Mouse (Mus musculus) midbrain, embryonic 13.5 days (tissue): ENCODE measurements at regions not wholly inside any gene's neighbourhood (a gene's known extent, or its start where the extent isn't known, plus 50 kb on each side); places are given as distances from the start of the nearest gene placed in this dataset.

Experiments
- ATAC-seq: fragments of 200-750 bp; cut with Nextera tagmentation; 2 replicates; pipeline ENCODE4 v1.8.0; 2017; ENCODE audit warnings: mild to moderate bottlenecking, moderate TSS enrichment, moderate library complexity
- H3K27ac ChIP-seq: fragments of 300-500 bp; sonication (generic); 2 replicates; pipeline ENCODE4 v1.5.1; 2015; ENCODE audit warnings: inconsistent platforms, mild to moderate bottlenecking, moderate library complexity
- H3K27me3 ChIP-seq: fragments of 300-500 bp; sonication (generic); 2 replicates; pipeline ENCODE4 v1.6.1; 2015; ENCODE audit warnings: mild to moderate bottlenecking, inconsistent platforms
- H3K36me3 ChIP-seq: fragments of 300-500 bp; sonication (generic); 2 replicates; pipeline ENCODE4 v1.6.1; 2015; ENCODE audit warnings: mild to moderate bottlenecking, inconsistent platforms
- H3K4me1 ChIP-seq: fragments of 300-500 bp; sonication (generic); replicated peaks from 2 replicates; pipeline ENCODE4 v1.6.1; 2015; ENCODE audit warnings: inconsistent platforms
- H3K4me2 ChIP-seq: fragments of 300-500 bp; sonication (generic); replicated peaks from 2 replicates; pipeline ENCODE4 v1.6.1; 2015; ENCODE audit warnings: moderate library complexity, mild to moderate bottlenecking, inconsistent platforms
- H3K4me3 ChIP-seq: fragments of 300-500 bp; sonication (generic); replicated peaks from 2 replicates; pipeline ENCODE4 v1.5.1; 2015; ENCODE audit warnings: mild to moderate bottlenecking, inconsistent platforms
- H3K9ac ChIP-seq: fragments of 300-500 bp; sonication (generic); replicated peaks from 2 replicates; pipeline ENCODE4 v1.6.1; 2015; ENCODE audit warnings: mild to moderate bottlenecking, inconsistent platforms
- H3K9me3 ChIP-seq: fragments of 300-500 bp; sonication (generic); 2 replicates; pipeline ENCODE4 v1.6.1; 2016; ENCODE audit warnings: mild to moderate bottlenecking, inconsistent platforms
- WGBS: fragments of 180-500 bp; shearing (Covaris S2); methylation state at CpG from one replicate; pipeline ENCODE4 v1.1.7; 2015; 5-methylcytosine and 5-hydroxymethylcytosine counted together

DNA sequence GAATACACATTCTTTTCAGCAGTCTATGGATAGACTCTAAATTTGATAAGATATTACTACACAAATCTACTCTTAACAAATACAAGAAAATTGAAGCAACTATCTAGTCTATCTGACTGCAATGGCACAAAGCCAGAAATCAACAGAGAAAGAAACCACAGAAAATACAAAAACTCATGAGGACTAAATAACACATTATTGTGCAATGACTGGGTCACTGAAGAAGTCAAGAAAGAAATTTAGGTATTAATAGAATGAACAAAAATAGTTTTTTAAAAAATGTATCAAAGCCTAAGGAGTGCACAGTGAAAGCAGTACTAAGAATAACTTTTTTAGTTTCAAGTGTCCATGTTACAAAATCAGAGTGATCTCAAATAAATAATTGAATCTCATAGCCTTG lies 202.2 kb downstream of the Mylk4 start:
- Histone ChIP-seq H3K4me3 (no peak overlapping the region), H3K27ac (no peak overlapping the region), H3K27me3 (no peaks in the 10 kb centered on the region), H3K9ac (no peak overlapping the region), H3K4me2 (no peak overlapping the region), H3K4me1 (no peaks in the 10 kb centered on the region), H3K36me3 (no peaks in the 10 kb centered on the region), H3K9me3 (no peaks in the 10 kb centered on the region)
- ATAC-seq: no peak

DNA sequence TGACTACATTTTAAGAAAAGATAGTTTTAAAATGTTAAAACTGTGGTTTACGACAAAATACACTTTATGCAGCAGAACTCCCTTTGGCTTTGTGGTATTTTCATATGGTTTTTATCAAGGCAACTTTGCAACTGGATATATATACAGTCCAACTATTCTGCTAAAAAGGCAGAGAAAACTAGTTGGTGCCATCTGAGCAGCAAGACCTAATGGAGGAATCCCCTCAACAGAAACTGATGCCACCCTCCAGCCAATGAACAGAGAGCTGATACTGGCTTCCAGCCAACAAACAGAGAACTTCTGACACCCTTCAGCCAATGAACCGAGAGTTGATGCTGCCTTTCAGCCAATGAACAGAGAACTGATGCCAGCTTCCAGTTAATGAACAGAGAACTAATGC lies 215.9 kb downstream of the Mylk4 start:
- Histone ChIP-seq H3K4me2 (no peak overlapping the region), H3K36me3 (no peaks in the 10 kb centered on the region), H3K27ac (no peak overlapping the region), H3K9ac (no peak overlapping the region), H3K4me3 (no peak overlapping the region), H3K4me1 (no peaks in the 10 kb centered on the region), H3K9me3 (no peaks in the 10 kb centered on the region), H3K27me3 (no peaks in the 10 kb centered on the region)
- ATAC-seq: no peak
- WGBS: 91% methylated on average over 2 of the region's 2 CpGs

DNA sequence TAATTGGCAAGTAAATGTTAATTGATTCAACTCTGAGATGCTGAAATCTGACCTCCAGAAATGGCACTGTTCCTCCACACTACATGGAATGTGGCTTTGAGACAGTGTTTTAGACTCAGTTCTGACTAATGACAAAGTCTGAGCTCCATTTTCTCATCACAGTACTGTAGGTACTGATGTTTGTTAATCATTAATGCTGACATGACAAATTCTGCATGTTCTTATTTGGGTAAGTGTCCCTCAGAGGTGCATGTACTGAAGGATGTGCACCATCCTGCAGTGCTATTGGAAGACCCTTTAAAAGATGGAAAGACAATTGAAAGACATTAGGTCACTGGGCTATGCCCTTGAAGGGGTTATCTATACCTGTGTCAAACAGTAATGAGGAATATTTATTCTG lies 222.1 kb upstream of the Gmds start:
- Histone ChIP-seq H3K27ac (no peak overlapping the region), H3K36me3 (no peaks in the 10 kb centered on the region), H3K9me3 (no peaks in the 10 kb centered on the region), H3K4me2 (no peak overlapping the region), H3K9ac (no peak overlapping the region), H3K4me1 (no peaks in the 10 kb centered on the region), H3K27me3 (no peaks in the 10 kb centered on the region), H3K4me3 (no peak overlapping the region)
- ATAC-seq: no peak

DNA sequence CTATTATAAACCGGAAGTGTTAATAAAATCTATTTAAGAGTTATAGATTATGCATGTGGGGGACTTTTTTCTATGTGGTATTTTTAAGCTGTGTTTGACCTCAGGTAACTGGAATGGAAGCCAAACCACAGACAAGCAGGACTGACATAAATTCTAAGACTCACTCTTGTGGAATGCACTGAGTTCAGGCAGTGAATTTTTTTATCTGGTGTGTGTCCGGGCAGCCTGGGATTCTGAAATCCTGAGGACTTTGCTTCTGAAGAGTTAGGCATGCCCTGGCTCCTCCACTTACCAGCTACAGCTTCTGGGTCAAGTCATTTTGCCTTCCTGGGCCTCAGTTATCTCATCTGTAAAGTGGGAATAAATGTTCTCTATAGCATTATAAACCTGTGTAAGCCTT lies 217.9 kb upstream of the Gmds start:
- H3K27me3 ChIP-seq: no peaks in the 10 kb centered on the region
- no peaks in the 10 kb centered on the region for H3K36me3 ChIP-seq
- no peak overlapping the region for H3K9ac ChIP-seq
- H3K27ac ChIP-seq: no peak overlapping the region
- no peaks in the 10 kb centered on the region for H3K4me1 ChIP-seq
- H3K4me3 ChIP-seq: no peak overlapping the region
- H3K4me2 ChIP-seq: no peak overlapping the region
- no peaks in the 10 kb centered on the region for H3K9me3 ChIP-seq
- no peak for ATAC-seq
- WGBS: 96% methylated on average over 2 of the region's 2 CpGs

DNA sequence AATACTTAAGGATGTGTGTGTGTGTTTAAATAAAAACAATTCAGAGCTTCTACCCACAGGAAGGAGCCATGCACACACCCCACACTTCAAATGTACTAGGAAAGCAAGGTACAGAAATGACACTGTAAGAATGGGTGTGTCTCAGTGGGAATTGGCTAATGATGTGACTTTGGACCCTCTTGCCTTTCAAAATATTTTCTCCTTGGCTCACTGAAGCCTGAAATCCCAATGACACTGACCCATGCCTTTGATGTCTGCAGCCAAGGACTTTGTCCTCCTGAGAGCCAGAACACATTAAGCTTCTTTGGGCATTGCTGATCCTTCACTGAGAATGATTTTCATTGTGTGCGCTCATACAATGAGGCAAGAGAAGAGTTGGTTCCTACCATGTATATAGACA lies 216.5 kb upstream of the Gmds start:
- WGBS: 91% methylated on average over 1 of the region's 1 CpGs
- no peaks in the 10 kb centered on the region for H3K4me1 ChIP-seq
- no peak overlapping the region for H3K27ac ChIP-seq
- no peaks in the 10 kb centered on the region for H3K36me3 ChIP-seq
- H3K9ac ChIP-seq: no peak overlapping the region
- H3K4me2 ChIP-seq: no peak overlapping the region
- no peak for ATAC-seq
- H3K27me3 ChIP-seq: no peaks in the 10 kb centered on the region
- no peaks in the 10 kb centered on the region for H3K9me3 ChIP-seq
- no peak overlapping the region for H3K4me3 ChIP-seq

DNA sequence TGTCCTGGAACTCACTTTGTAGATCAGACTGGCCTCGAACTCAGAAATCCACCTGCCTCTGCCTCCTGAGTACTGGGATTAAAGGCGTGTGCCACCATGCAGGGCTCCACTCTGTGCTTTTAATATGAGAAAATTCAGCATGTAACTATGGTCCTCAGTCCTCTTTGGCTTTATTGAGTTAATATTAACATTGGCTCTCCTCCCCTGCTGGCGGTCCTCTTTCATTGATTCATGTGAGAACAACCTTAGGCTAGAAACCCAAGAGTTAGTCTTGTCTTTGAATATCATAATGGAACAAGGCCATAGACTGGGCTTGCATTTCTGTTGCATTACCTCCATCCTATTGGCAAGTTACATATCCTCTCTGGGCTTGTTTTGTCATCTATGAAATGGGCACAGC lies 216.1 kb upstream of the Gmds start:
- no peak for ATAC-seq
- H3K9ac ChIP-seq: no peak overlapping the region
- H3K4me1 ChIP-seq: no peaks in the 10 kb centered on the region
- no peaks in the 10 kb centered on the region for H3K36me3 ChIP-seq
- H3K4me2 ChIP-seq: no peak overlapping the region
- no peak overlapping the region for H3K27ac ChIP-seq
- no peaks in the 10 kb centered on the region for H3K9me3 ChIP-seq
- H3K4me3 ChIP-seq: no peak overlapping the region
- H3K27me3 ChIP-seq: no peaks in the 10 kb centered on the region
- 96% methylated on average over 3 of the region's 3 CpGs for WGBS

DNA sequence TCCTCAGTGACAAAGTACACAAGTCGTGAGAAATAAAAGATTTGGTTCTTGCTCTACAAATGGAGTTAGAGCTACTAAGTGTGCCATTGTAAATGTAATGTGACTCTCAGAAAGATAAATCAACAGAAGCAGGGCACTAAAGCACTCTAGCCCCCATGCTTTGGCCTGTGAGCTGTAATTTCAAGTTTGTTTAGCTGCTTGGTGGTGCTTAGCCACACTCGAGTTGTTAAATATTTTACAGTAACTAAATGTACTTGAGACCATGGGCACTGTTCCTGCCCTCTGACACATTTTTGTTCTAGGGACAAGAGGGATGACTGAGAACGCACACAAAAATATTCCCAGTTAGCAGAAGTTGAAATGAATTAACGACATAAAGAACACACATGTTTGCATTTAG lies 214.6 kb upstream of the Gmds start:
- no peak for ATAC-seq
- H3K4me1 ChIP-seq: no peaks in the 10 kb centered on the region
- H3K4me3 ChIP-seq: no peak overlapping the region
- H3K4me2 ChIP-seq: no peak overlapping the region
- 87% methylated on average over 4 of the region's 4 CpGs for WGBS
- H3K27me3 ChIP-seq: no peaks in the 10 kb centered on the region
- H3K27ac ChIP-seq: no peak overlapping the region
- no peak overlapping the region for H3K9ac ChIP-seq
- H3K36me3 ChIP-seq: no peaks in the 10 kb centered on the region
- no peaks in the 10 kb centered on the region for H3K9me3 ChIP-seq

DNA sequence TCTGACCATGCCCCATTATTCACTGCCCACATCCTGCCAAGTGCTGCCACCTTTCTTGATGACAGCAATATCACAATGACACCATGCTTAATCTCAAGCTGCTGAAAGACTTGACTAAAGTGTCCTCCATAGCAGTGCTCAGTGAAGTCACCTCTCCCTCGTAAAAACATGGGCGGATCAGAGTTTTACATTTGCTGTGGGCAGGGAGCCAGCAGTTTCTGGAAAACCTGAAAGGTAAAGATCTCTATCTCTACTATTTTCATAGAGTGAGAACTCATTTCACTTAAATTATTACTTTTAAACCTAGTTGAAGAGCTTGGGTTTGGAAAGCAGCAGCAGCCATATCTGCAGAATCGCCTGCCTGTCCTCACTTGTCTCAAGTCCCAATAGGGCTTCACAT lies 211.6 kb upstream of the Gmds start:
- 93% methylated on average over 3 of the region's 3 CpGs for WGBS
- H3K9me3 ChIP-seq: no peaks in the 10 kb centered on the region

DNA sequence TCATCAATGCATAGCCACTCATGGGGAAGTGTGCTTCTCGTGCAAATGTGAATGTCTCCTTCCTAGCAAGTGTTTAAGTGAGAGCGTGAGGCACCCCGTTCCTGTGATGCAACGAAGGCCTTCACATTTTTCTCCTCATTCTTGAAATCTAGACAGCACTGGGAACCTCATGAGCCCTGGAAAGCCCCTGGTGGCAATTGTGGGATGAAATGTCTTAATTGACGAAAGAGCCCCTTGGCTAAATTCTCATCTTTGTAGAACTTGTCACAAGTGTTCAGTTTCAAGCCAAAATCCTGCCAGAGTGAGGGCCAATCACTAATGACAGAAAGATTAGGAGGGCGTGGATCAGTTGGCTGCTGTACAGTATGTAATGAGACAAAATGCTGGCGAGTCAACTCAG lies 208.6 kb upstream of the Gmds start:
- Histone ChIP-seq H3K9ac (no peak overlapping the region), H3K9me3 (no peaks in the 10 kb centered on the region), H3K36me3 (no peaks in the 10 kb centered on the region), H3K27me3 (no peaks in the 10 kb centered on the region), H3K4me2 (no peak overlapping the region), H3K4me3 (no peak overlapping the region), H3K4me1 (no peaks in the 10 kb centered on the region), H3K27ac (no peak overlapping the region)
- 87% methylated on average over 7 of the region's 7 CpGs for WGBS
- ATAC-seq: no peak

More for the DNA sequence above, 211.6 kb upstream of the Gmds start:
- Histone ChIP-seq H3K4me2 (no peak overlapping the region), H3K4me3 (no peak overlapping the region), H3K36me3 (no peaks in the 10 kb centered on the region), H3K27me3 (no peaks in the 10 kb centered on the region), H3K9ac (no peak overlapping the region), H3K4me1 (no peaks in the 10 kb centered on the region), H3K27ac (no peak overlapping the region)
- ATAC-seq: no peak

DNA sequence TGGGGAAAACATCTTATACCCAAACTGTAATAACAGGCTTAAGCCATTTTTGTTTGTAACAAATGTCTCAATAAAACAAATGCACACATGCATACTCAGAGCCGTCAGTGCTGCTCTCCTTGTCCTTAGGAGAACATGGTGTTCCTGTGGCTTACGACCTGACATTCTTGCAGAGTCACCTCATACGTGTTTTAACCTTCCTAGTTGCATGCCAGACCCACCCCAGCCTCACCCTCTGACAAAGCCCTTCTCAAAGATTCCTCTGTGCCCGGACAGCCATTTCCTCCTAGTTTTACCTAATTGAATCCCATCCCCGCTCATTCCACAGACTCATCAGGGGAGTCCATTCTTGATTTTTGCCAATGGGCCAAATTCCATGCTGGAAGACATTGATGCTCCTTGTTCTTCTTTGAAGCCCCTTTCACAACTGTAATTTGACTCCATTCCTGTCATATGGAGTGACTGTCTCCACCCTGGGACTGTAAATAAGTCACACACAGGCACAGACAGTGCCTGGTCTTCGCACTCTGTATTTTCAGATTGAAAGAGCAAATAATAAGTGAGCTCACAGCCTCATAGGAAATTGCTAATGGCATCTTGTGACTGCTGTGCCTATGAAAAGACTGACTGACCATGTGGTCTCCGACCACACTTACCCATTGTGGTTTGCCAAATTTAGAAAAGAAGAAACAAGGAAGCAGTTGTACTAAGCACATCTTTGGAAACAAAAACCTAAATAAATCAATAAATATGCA lies 206.6 kb upstream of the Gmds start:
- Histone ChIP-seq H3K4me2 (no peak overlapping the region), H3K4me1 (no peaks in the 10 kb centered on the region), H3K36me3 (no peaks in the 10 kb centered on the region), H3K27ac (no peak overlapping the region), H3K4me3 (no peak overlapping the region), H3K9ac (no peak overlapping the region), H3K9me3 (no peaks in the 10 kb centered on the region), H3K27me3 (no peaks in the 10 kb centered on the region)
- 83% methylated on average over 7 of the region's 7 CpGs for WGBS
- ATAC-seq: no peak

DNA sequence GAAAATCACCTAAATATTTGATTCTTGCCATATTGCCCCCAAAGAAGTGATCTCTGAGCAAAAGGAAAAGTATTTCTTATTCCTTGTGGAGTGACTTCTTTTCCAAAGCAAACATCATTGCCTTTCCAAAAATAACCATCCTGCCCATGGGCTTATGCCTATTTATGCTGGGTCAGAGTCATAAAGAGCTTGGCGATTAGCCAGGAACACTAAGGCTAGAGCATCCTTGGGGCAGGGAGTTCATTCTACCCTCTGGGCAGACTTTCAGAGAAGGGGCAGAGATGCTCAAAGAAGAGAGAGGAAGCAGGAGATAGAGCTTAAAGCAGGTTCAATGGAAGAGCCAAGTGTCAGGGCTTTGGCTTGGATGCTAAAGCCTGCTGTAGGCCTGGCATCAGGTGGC lies 203.1 kb upstream of the Gmds start:
- no peak overlapping the region for H3K27ac ChIP-seq
- H3K9ac ChIP-seq: no peak overlapping the region
- 100% methylated on average over 1 of the region's 1 CpGs for WGBS
- no peak overlapping the region for H3K4me3 ChIP-seq
- H3K4me2 ChIP-seq: no peak overlapping the region
- no peaks in the 10 kb centered on the region for H3K36me3 ChIP-seq
- no peaks in the 10 kb centered on the region for H3K9me3 ChIP-seq
- no peaks in the 10 kb centered on the region for H3K27me3 ChIP-seq
- ATAC-seq: no peak
- H3K4me1 ChIP-seq: no peaks in the 10 kb centered on the region

DNA sequence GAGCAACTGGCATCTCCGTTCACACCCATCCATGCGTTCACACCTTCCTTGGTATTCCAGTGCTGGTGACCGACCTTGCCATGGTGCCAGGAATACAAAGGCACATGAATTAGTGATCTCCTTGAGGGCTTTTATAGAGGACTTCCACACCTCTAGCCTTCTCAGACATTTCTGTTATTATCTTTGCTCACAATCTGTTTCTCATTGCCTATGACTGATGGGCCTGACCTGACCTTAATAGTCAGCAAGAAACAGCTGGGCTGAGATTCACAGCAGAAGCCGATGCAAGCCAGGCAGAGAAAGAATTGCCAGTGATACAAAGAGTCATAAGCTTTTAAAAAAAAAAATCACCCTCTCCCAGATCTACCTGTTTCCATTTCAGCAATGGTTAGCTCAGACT lies 197.7 kb upstream of the Gmds start:
- Histone ChIP-seq H3K4me3 (no peak overlapping the region), H3K27ac (no peak overlapping the region), H3K36me3 (no peaks in the 10 kb centered on the region), H3K4me2 (no peak overlapping the region), H3K9ac (no peak overlapping the region), H3K9me3 (no peaks in the 10 kb centered on the region), H3K4me1 (no peaks in the 10 kb centered on the region), H3K27me3 (no peaks in the 10 kb centered on the region)
- no peak for ATAC-seq
- 91% methylated on average over 4 of the region's 4 CpGs for WGBS

DNA sequence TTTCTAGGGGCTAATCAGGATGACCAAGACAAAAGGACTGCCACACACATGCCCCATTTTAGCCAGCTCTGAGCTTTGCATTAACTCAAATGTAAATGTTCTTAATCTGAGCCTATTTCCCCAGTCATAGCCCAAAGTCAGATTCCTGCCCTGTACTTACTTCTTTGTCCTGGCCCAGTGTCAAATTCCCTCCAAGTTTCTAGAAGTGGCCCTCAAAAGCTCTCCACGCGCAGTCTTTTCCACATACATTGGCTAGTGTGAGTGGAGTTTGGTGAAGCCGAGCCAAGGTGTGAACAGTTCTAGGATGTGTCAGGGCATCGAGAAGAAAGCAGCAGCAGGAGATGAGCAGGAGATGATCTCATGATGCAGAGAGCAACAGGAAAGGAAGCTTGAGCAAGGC lies 197.1 kb upstream of the Gmds start:
- Histone ChIP-seq H3K27ac (no peak overlapping the region), H3K36me3 (no peaks in the 10 kb centered on the region), H3K27me3 (no peaks in the 10 kb centered on the region), H3K9me3 (no peaks in the 10 kb centered on the region), H3K4me1 (no peaks in the 10 kb centered on the region), H3K9ac (no peak overlapping the region), H3K4me2 (no peak overlapping the region), H3K4me3 (no peak overlapping the region)
- 92% methylated on average over 4 of the region's 4 CpGs for WGBS
- ATAC-seq: no peak
